Mouse (Mus musculus): ENCODE results near the gene Cops4.

The Cops4 gene

DNA sequence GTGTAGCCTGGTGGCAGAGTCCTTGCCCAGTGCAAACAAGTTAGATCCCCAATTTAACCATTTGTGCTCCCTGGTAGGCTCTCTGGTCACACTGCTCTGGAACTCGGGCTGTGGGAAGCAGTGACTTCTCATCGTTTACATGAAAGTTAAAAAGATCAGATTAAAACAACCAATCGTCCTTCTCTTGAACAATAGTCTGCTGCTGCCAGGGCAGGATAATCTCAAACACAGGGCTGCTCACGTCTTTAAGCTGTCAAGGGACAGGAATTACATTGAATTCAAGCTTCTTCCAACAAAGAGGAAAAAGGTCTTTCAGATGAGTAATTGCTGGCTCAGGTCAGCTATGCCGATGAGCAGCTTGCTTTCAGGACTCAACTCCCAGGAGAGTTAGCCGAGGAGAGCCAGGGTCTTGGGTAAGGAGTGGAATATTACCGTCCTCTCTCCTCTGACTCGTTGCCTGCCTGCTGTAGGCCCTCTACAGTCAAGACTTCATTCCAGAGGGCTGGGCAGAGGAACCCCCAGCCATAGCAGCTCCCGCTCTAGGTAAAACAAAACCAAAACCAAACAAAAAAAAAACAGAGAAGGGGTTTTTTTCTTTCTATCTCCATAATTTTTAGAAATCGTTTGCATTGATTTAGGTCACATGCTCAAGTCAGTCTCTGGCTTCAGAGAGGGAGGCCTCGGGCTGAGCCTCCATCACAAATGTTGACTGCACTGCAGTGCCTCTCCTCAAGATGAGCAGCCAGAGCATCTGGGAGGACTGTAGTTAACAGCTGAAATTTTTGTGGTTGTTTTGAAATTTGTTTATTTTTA lies 63.7 kb downstream of the Cops4 start:
- DNase-seq: no peak

DNA sequence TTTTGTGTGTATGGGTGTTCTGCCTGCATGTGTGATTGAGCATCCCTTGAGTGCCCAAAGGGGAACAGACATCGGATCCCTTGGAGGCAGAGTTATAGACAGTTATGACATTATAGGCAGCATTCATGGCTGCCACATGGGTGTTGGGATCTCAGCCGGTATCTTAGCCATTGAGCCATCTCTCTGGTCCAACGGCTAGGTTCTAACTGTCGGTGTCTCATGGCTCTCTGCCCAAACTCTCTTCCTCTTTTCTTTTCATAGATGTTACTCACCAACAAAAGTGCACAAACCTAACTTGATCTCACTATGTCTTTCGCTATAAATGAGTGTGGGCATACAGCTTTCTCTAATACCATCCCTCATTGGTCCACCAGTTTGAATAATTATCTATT lies 64.3 kb downstream of the Cops4 start:
- DNase-seq: no peak

DNA sequence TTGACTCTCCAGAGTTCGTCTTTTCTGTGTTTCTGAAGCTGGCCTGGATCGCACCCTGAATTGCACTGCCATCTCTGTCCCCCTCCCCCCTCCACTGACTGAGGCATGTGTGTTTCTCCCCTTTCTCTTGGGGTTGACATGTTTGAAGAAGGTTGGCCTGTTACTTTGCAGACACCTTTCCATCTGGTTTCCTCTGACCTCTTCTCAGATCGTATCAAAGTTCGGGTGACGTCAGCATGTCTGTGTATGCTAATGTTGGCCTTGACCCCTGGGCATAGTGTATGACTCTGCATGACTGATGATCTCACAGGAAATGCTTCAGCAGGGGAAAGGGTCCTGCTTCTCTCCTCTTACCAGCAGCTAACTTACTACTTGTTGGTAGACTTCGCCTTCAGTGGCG lies 65.0 kb downstream of the Cops4 start:
- no peak for DNase-seq

DNA sequence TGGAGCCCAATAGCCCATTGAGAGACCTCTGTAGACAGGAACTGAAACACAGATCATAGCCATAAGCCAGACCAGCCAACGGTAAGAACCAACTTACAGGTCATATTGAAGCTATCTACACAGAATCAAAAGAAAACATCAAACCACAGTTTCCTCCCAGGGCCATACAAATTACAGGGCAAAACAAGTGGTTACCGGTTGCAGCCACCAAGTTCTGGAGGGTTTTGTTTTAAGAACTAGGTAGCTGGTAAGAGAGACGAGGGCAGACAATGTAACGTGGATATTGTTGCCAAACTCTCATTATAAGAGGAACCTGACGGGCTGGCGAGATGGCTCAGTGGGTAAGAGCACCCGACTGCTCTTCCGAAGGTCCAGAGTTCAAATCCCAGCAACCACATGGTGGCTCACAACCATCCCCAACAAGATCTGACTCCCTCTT lies 67.1 kb downstream of the Cops4 start:
- no peak for DNase-seq

DNA sequence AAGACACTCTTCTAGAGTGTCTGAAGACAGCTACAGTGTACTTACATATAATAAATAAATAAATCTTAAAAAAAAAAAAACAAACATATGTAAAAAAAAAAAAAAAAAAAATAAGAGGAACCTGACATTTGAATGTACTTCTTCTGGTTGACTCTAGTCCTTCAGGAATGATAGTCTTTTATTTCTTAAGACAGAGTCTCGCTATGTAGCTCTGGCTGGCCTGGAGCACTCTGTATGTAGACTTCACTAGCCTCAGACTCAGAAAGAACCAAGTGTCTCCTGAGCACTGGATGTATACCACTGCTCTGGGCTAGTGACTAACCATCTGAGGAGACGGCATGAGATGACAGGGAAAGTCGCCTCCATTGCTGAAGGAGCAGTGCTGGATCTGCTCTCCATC lies 67.5 kb downstream of the Cops4 start:
- no peak for DNase-seq

DNA sequence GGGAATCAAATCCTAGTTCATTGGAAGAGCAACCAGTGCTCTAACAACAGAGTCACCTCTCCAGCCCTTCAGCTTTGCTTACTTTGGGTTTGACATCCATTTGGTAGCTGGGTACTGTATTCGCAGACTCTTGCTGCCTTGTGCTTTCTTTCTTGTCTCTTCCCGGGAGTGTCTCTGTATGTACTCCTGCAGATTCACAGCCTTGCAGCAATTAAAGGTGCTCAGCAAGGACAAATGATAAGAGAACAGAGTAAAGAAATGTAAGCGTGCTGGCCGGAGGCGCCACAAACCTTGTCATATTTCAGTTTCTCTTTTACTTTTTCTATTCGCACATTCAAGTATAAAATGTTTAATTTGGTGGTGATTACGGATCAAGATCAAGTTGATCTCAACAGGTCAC lies 69.0 kb downstream of the Cops4 start:
- DNase-seq: no peak

DNA sequence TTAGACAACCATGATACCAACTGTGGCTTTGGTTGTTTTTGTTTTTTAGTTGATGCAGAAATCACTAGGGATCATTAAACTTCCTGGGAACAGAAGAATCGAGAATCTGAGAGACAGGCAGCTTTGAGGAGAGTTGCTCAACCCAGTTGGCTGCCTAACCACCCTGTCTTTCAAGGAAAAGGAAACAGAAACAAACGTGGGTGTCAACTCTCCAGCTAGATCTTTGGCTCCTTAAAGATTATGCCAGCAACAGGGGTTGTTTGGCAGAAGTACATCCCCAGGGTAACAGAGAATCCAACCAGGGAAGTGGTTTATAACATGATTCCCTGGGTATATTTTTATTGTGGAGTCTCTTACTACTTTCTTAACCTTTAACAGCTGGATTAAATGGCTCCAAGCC lies 69.5 kb downstream of the Cops4 start:
- no peak for DNase-seq

DNA sequence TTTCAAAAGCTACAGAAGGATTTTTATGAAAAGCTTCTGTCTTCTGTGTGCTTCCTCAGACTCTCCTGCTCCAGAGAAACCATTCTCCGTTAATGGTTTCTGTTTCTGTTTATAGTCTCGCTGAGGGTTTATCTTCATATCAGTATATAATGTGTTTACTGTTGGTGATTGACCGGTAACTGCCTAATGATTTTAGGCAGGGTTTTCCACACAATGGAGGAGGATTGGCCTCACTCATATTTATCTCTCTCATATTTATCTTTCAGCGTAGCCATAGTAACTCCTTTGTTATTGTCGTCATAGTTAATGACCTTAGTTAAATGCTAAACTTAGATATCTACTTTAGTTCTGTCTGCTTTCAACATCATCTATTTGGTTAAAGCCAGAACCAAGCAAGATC lies 72.4 kb downstream of the Cops4 start:
- DNase-seq: no peak

DNA sequence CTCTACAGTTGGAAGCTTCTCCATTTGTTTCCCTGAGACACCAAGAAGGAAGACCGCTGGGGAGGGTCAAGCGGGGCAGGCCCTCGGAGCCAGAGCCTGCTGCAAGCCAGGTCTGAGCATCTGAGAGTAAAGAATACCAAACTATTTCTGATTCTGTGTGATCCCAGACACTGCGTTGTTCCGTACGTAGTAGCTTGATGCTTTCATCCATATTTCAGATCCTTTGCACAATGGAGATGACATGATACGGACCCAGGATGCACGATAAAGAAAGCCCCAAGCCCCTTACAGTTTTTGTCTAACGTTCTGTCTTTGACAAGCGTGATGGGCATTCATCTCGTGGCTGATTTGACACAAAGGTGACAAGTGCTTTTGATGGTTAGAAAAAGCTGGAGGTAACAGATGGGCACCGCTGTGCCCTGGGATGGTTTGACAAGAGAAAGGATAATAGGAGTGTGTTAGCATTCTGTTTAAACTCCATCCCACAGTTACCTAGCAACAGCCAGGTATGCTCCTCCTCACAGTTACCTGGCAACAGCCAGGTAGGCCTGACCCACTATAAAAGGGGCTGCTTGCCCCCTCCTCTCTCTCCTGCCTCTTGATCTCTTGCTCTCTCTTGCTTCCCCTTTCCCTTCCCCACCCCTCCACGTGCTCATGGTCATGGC lies 76.8 kb downstream of the Cops4 start:
- DNase-seq: no peak

DNA sequence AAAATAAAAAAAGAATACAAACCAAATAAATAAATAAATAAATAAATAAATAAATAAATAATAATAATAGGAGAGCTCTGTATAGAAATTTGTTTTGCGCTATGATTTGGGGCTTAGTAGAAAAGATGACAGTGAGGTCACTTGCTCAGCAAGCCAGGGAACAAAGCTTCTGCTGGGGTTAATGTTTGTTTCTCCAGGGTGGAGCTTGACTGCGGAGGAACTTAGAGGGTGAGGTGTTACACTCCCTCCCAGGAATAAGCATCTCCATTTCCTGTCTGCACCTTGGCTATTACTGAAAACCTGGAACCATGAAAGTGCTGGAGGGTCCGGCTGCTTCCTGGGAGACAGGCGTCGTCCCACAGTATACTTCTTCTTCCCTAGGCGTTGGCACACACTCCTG lies 77.9 kb downstream of the Cops4 start:
- no peak for DNase-seq

Data from kidney, adult 18-20 months (tissue).